Mouse (Mus musculus) erythroblast, embryonic 14.5 days (primary cell): Measurements from ENCODE around the gene Mylpf.

Experiments used
- GATA1 ChIP-seq: IDR thresholded peaks from 2 replicates; pipeline ENCODE4 v1.6.1; 2012; ENCODE audit warnings: low read length, inconsistent platforms, mixed read lengths
- TAL1 ChIP-seq: IDR thresholded peaks from 3 replicates; pipeline ENCODE4 v1.6.1; 2012; ENCODE audit warnings: low read length, inconsistent platforms, mixed read lengths

DNA sequence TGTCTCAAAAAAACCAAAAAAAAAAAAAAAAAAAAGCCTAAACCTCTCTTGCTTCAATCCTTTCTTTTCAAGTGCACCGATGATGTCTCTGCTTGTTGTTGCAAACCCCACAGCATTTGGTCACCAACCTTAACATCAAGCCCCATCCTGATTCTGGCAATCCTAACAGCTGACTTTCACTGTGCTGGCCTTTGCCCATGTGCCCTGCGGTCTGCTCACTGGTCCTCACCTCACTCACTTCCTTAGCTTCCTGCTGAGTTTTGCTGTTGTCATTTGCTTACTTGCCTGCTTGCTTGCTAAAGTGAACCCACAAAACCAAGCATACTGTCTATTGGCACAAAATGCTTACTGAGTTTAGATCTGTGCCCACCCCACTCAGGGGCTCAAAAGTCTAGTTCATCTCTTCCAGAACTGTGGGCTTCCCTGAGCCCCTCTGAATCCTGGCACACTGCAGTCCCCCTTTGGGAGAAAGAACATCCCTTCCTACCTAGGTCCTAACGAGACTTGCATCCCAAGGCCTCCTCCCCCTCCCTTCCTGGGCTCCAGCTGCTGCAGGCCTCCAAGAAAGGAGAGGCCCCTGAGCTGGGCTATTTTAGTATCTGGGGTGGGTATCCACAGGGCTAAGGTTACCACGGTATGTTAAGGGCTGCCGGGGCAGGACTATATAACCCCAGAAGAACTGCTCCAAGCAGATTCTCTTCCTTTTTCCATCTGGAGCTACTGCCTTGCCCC lies 2.5 kb downstream of the Mylpf start:
- TF ChIP-seq GATA1 (no peak), TAL1 (no peak)
